Mouse (Mus musculus): ENCODE data around the gene Asic1. TPM values are rescaled to one million over a fixed set of nuclear protein-coding genes. Genes with fewer than 3 reads are reported as not detected.
A peak's percentile ranks its signal among the peaks of the same experiment; 100 is the strongest.

The Asic1 gene
- total and polyA plus RNA-seq, 3 experiments = 0.08 to 1.0 TPM; not detected in 1

DNA sequence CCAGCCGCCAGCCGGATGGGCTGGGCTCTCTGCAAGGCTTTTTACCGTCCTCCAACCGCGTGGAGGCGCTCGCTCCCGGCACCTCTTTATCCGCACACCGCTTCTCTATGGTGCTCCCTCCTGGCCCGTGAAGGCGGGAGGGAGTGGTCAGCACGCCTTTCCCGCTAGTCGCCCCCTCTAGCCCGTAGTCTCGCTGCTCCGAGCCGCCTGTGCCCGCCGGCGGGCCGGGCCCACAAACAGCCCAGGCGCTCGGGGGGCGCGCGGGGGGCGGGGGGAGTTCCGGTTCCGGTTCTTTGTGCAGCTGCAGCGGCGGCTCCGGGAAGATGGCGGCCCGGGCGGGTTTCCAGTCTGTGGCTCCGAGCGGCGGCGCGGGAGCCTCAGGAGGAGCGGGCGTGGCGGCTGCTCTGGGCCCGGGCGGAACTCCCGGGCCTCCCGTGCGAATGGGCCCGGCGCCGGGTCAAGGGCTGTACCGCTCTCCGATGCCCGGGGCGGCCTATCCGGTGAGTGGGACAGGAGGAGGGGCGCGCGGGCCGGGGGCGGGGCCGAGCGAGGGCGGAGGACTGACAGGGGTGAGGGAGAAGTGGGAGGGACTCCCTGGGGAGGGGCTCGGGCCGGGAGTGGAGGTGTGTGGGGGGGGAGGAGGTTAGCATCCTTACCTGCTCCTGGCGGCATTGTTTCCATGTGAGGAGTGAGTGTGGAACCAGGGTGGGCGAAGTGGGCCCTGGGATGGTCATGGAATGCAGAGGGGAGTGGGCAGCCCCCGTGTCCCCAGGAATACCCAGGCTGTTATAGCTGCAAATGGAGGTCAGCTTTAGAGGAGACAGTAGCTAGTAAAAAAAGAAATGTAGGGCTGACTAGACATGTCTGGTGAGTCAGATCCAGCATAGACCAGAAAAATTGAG lies 32.1 kb downstream of the Asic1 start, which contains the start of gene Smarcd1:
TSS of gene Smarcd1 (plus strand) at position 131 of the 902 bp plus-strand sequence.
- Histone ChIP-seq H3K9me3 (replicated peaks; ENCODE audit: insufficient read depth, low read length) (no peaks in the 10 kb centered on the region), H3K4me3 (ENCODE audit: control insufficient read depth in 1 of 2, insufficient read depth in 1 of 2, low read depth in 2 of 2, low read length in 2 of 2) (peak within 1 kb of the TSS; percentile 62 to 80), H3K4me1 (ENCODE audit: control insufficient read depth in 1 of 2, insufficient read depth in 2 of 2, low read length in 2 of 2) (peaks cover 0 to 22% of the 10 kb centered on the region in 2 experiments; a peak in 3 of 4 replicates), H3K27ac (ENCODE audit: control insufficient read depth, low read depth, low read length) (peak within 1 kb of the TSS; percentile 54), H3K36me3 (ENCODE audit: control insufficient read depth in 1 of 2, insufficient read depth in 2 of 2, low read length in 2 of 2) (peaks cover 0 to 10% of the 10 kb centered on the region in 2 experiments; a peak in 2 of 4 replicates), H3K79me2 (ENCODE audit: control insufficient read depth, insufficient read depth, low read length, poor library complexity) (peaks cover 4% of the 10 kb centered on the region; the same call in 1 of the 2 replicates), H3K27me3 (ENCODE audit: control insufficient read depth in 1 of 2, insufficient read depth in 2 of 2, low read length in 2 of 2) (no peaks in the 10 kb centered on the region), H3K9ac (ENCODE audit: control insufficient read depth, low read depth, low read length, poor library complexity, severe bottlenecking) (peak within 1 kb of the TSS; percentile 94)
- DNase-seq (ENCODE audit: low read depth, low spot score) = peak; percentile 95
- TF ChIP-seq SIN3A (IDR thresholded peaks at IDR 0.05; ENCODE audit: low read length) (peak; percentile 88), ZKSCAN1 (IDR thresholded peaks at IDR 0.05; ENCODE audit: low read depth, low read length) (no peak), JUND (IDR thresholded peaks at IDR 0.05; ENCODE audit: low read depth, low read length) (no peak), TAL1 (IDR thresholded peaks at IDR 0.05; ENCODE audit: low read length) (no peak), ELF1 (IDR thresholded peaks at IDR 0.05; ENCODE audit: low read depth, low read length) (peak; percentile 74), POLR2AphosphoS5 (IDR thresholded peaks at IDR 0.05; ENCODE audit: borderline replicate concordance, low read depth, low read length) (no peak), MAFK (IDR thresholded peaks at IDR 0.05; ENCODE audit: borderline replicate concordance, low read depth, low read length) (no peak), TBP (IDR thresholded peaks at IDR 0.05; ENCODE audit: low read depth, low read length) (no peak; the same call in none of the 2 replicates), EP300 (IDR thresholded peaks at IDR 0.05; ENCODE audit: low read depth in 1 of 2, low read length in 2 of 2) (peak in 1 of 2 experiments; percentile 42; a peak in 2 of 4 replicates), CHD2 (IDR thresholded peaks at IDR 0.05; ENCODE audit: low read length) (no peak), MXI1 (IDR thresholded peaks at IDR 0.05; ENCODE audit: low read depth, low read length) (peak; percentile 86), ETS1 (IDR thresholded peaks at IDR 0.05; ENCODE audit: low read depth, low read length) (peak; percentile 66; the same call in 1 of the 2 replicates), ZC3H11A (IDR thresholded peaks at IDR 0.05; ENCODE audit: low read depth, low read length) (no peak), GABPA (IDR thresholded peaks at IDR 0.05; ENCODE audit: low read depth, low read length) (peak; percentile 89; the same call in 1 of the 2 replicates), ZMIZ1 (IDR thresholded peaks at IDR 0.05; ENCODE audit: low read depth, low read length) (peak; percentile 71; the same call in 1 of the 2 replicates), RAD21 (IDR thresholded peaks at IDR 0.05; ENCODE audit: low read depth, low read length) (no peak), MYC (IDR thresholded peaks at IDR 0.05; ENCODE audit: low read depth, low read length) (peak; percentile 88), POLR2A (IDR thresholded peaks at IDR 0.05; ENCODE audit: control insufficient read depth in 1 of 2, insufficient read depth in 1 of 2, low read depth in 1 of 2, low read length in 2 of 2, poor library complexity in 1 of 2) (peak; percentile 68 to 88; a peak in 3 of 4 replicates), SMC3 (IDR thresholded peaks at IDR 0.05; ENCODE audit: low read depth, low read length) (peak; percentile 46; the same call in 1 of the 2 replicates), HCFC1 (IDR thresholded peaks at IDR 0.05; ENCODE audit: low read depth, low read length) (peak; percentile 93), ZNF384 (IDR thresholded peaks at IDR 0.05; ENCODE audit: low read depth, low read length) (no peak), CTCF (IDR thresholded peaks at IDR 0.05 in 2 of 3, conservative IDR thresholded peaks at IDR 0.05 in 1 of 3; ENCODE audit: control insufficient read depth in 1 of 3, insufficient read depth in 1 of 3, low read depth in 2 of 3, low read length in 3 of 3, poor library complexity in 1 of 3, severe bottlenecking in 1 of 3) (peak; percentile 92 to 96 (median 95)), UBTF (IDR thresholded peaks at IDR 0.05; ENCODE audit: borderline replicate concordance, insufficient read depth, low read depth, low read length) (0 out of 2 replicates have a peak, but pooled peaks have one; percentile 60), BHLHE40 (IDR thresholded peaks at IDR 0.05; ENCODE audit: borderline replicate concordance, low read depth, low read length) (0 out of 2 replicates have a peak, but pooled peaks have one; percentile 46), MAZ (IDR thresholded peaks at IDR 0.05; ENCODE audit: low read depth, low read length) (peak; percentile 94), MEF2A (IDR thresholded peaks at IDR 0.05; ENCODE audit: extremely low read depth, insufficient replicate concordance, low read depth, low read length, poor library complexity, severe bottlenecking) (no peak), MAX (IDR thresholded peaks at IDR 0.05; ENCODE audit: low read length) (peak; percentile 75), USF2 (IDR thresholded peaks at IDR 0.05; ENCODE audit: borderline replicate concordance in 1 of 2, insufficient read depth in 1 of 2, low read depth in 1 of 2, low read length in 2 of 2) (no peak), MYB (IDR thresholded peaks at IDR 0.05; ENCODE audit: low read depth, low read length) (no peak), KAT2A (conservative IDR thresholded peaks at IDR 0.05; ENCODE audit: low read depth, low read length) (peak; percentile 54; the same call in 1 of the 2 replicates), USF1 (IDR thresholded peaks at IDR 0.05; ENCODE audit: low read depth, low read length) (no peak), NRF1 (IDR thresholded peaks at IDR 0.05; ENCODE audit: insufficient read depth, low read depth, low read length, poor library complexity, severe bottlenecking) (no peak), NELFE (IDR thresholded peaks at IDR 0.05; ENCODE audit: low read depth, low read length) (peak; percentile 69), POLR2AphosphoS2 (IDR thresholded peaks at IDR 0.05; ENCODE audit: low read length) (no peak)

All from MEL (cell line).